Mouse (Mus musculus): ENCODE measurements around the gene Scaper. TPM values are rescaled to one million over a fixed set of nuclear protein-coding genes. Genes with fewer than 3 reads are reported as not detected.

The Scaper gene
- total RNA-seq, 2 experiments from 2014 or later: 41.5 to 42.3 TPM

DNA sequence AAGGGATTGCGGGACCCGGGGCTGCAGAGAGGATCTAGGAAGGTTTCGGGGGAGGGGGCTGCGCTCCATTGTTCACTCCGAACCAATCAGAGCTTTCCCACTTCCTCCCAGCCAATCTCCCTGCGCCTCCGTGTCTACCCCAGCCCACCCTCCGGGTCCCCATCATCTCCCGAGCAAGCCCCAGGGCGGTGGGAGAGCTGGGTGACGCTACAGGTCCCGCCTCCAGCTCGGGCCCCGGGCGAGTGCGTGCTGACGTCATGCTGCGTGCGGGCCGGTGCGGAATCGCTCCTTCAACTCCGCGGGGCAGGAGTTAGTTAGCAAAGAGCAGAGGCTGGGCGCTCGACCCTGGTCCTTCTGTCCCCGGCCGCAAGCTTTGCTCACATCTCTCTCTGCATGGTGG lies 397.0 kb downstream of the Scaper start:
- DNase-seq (ENCODE audit: low spot score in 2 of 2): peak; percentile 58 to 73

DNA sequence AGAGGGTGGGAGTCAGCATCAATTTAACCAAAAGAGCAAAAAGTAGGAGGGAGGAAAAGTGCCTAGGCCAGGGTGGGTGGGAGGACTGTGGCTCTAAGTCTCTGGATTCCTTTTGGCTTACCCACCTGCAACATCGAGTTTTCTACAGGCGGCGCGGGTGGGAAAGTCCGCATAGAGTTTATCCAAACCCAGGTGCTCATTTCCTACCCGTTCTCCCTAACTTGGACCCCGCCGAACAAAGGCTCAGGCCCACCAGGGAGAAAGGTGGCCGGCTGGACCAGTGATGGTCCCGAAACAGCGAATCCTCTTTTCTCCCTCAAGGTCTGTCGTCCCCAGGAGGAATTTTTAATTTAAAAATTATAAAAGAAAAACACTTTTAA lies 397.5 kb downstream of the Scaper start:
- DNase-seq (ENCODE audit: low spot score in 2 of 2): peak in 1 of 2 experiments; percentile 22

DNA sequence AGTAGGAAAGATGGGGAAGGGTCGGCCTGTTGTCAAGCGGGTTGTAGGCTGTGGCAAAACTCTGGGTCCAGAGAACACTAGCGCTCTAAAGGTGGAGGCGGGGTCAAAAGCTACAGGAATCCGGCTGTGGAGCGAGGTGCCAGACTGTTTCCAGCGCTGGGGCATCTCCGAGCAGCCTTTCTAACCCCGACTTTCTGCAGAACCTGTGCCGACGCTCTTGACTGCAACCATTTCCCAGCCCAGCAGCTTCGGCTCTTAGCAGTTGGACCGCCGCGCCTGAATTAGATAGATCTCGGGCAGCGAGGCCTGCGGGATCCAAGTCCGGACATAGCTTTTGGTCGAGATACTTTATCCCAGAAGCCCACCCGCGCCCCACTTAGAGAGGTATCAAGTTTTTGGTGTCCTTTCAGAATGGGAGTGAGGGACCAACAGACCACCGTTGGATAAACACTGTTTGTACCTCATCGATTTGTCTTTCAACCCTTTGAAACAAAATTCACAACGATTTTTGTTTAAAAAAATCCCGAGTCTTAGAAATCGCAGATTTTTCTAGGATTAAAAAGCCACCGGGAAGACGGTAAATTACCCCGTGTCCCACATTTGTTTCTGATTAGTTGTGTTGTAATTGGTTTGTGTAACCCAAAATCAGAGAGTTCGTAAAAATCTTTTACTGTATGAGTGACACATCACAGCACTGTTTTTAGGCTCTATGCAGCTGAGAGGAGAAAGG lies 398.1 kb downstream of the Scaper start:
- DNase-seq (ENCODE audit: low spot score in 2 of 2): peak; percentile 14 to 20

DNA sequence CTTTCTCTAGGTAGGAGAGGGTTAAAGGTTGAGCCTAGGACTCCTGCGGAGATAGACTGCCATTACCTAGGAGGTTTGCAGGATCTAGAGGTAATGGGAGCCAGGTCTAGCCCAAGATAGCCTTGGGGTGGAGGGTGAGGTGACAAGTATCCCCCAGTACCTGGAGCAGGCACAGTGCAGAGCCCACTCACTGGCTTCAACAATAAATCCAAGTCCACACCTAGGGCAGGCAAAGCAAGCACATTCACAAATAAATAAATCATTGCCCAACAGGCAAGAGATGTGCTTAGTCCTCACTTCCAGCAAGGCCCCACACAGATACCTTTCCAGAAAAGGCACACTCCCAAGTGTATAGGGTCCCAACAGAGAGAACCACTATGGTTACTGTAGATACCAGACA lies 398.9 kb downstream of the Scaper start:
- no peak for DNase-seq (ENCODE audit: low spot score in 2 of 2)

DNA sequence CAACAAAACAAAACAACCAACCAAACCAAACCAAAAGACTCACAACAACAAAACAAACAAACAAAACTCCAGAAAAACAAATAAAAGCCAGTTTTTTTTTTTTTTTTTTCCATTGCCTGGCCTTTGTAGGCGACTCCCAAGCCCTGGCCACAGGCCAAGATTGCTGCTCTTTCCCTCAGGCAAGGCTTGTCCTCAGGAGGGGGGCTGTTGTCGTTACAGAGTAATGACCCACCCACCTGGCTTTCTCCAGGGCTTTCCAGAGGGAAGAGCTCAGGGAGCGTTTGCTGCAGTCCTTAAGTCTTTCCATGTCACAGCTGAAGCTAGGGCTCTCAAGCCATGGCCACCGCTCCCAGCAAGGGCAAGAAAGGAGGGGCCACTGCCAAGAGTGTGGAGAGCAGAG lies 399.5 kb downstream of the Scaper start, which contains the start of gene Isl2:
Gene Isl2 (plus strand): TSS at position 296 of the 400 bp plus-strand sequence.
- DNase-seq (ENCODE audit: low spot score in 2 of 2): no peak

DNA sequence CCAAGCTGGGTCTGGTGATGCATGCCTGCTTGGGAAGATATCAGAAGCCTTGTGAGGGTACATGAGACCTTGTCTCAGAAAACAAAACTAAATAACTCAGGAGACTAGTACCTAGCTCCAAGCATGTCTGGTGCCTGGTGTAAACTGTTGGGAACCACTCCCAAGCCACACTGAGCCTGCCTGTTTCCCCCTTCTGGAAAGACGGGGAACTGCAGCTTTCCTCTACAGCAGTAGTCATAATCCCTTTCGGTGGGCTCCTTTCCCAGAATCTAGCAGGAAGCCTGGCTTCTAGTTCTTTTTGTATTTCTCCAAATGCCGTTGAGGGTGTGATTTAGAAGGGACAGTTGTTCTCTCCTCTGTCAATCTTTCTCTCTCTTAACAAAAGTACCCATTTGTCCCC lies 402.0 kb downstream of the Scaper start:
- DNase-seq (ENCODE audit: low spot score in 2 of 2): peak; percentile 78 to 81

DNA sequence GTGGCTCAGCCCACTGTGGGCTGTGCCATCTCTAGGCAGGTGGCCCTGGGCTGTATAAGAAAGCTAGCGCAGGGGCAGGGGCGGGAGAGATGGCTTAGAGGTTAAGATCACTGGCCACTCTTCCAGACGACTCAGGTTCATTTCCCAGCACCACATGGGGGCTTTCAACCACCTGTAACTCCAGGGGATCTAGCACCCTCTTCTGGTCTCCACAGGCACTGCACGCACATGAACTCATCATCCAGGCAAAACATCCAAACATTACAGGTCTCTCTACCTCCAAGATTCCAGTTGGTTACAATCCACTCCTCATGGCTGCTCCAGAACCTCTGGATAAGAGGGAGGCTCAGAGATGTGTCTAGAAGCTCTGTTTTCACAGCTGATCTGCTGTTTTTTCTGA lies 412.2 kb downstream of the Scaper start:
- DNase-seq (ENCODE audit: low spot score in 2 of 2): no peak

DNA sequence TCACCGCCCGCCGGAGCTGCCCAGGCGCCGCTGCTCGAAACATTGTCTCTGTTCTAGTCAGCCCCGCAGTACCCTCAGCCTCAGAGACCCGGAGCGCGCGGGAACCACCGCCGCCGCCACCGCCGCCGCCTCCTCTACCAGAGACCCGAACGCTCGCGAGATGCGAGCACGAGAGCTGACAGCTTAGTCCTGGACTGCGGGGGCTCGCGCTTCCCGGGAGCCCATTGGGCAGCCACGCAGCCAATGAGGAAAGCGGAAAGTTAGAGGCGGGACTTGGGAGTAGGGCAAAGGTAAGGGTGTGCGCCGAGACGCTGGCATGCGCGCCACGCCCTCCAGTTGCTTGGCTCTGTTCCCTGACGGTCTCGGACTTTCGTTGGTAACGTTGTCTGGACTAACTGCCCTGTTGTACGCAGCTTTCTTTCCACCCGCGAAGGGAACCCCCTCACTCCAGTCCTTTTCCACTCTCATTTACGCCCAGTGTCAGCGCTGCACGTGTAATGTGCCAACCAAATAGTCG lies 425.8 kb downstream of the Scaper start, which contains the start of gene Etfa:
Gene Etfa (minus strand): TSS at position 217 of the 517 bp plus-strand sequence.
- DNase-seq (ENCODE audit: low spot score in 2 of 2): peak; percentile 87 to 92

DNA sequence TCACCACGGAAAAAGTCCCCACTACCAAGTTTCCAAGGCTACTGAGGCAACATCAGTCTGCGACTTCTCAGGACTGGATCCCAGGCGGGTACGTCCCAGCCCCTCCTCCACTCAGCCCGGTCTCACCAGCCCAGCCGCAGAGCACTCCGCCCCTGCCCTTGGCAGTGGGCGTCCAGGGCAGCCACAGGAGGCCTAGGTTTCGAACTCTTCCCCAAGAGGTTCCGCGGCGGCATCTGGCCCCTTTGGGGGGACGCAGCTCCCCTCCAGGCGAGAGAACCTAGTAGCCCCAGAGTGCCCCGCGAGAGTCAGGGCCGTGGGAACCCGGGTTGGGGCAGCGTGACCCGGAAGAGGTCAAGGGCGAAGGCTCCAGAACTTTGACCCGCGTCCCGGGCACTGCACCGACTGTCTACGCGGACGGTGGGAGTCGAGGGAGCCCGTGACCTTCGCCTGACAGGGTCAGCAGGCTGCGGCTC lies 426.4 kb downstream of the Scaper start:
- DNase-seq (ENCODE audit: low spot score in 2 of 2): peak in 1 of 2 experiments; percentile 57

DNA sequence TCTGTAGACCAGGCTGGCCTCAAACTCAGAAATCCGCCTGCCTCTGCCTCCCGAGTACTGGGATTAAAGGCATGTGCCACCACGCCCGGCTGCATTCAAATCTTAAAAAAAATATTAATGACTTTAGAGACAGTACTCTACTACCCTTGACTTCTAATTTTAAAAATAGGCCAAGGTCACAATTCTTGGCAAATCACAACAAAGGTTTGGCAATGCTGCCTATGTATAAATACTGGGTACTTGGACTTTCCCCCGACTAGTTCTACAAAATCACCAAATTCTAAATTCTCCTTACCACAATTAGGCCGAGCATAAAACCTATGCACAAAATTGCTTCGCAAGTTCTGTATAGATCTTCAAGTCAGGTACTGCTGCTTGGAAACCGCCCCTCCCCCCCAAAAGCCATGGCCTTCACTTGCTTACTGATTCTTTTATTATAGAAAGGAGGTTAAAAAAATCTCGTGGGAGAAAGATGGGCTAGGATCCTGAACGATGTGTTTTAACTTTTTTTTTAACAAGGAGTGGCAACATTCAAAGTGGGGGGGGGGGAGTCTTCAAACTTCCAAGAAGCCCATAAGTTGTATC lies 427.2 kb downstream of the Scaper start:
- DNase-seq (ENCODE audit: low spot score in 2 of 2): no peak

DNA sequence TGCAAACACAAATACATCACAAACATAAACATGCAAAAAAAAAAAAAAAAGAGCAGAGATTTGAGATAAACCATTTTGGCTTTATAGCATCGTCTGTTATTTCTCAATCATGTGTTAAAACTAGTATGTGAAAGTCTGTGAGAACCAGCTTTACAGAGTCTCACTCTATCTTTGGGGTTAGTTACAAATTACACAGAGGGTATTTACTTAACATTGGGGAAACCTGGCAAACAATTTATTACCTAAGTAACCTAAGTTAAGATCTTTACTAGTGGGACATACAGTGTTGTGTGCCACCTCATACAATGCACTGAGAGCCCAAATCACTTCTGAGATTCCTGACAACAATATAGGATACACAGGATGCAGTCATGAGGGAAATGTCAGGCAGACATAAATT lies 428.2 kb downstream of the Scaper start:
- DNase-seq (ENCODE audit: low spot score in 2 of 2): no peak

DNA sequence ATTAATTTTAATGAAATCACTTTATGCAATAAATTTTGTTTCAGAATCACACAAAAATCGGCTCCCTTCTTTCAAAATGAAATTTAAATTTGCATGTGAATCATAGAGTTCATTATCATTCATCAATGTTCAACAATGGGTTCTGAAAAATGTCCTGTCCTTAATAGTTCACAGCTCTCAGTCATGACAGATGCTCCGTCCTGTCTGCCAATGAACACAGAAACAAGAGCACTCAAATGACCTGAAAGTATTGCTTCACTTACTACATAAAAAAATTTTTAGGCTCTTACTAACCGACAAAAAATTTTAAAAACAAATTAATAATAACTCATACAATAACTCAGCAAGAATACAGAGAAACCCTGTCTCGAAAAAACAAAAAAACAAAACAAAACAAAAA lies 429.2 kb downstream of the Scaper start:
- no peak for DNase-seq (ENCODE audit: low spot score in 2 of 2)

DNA sequence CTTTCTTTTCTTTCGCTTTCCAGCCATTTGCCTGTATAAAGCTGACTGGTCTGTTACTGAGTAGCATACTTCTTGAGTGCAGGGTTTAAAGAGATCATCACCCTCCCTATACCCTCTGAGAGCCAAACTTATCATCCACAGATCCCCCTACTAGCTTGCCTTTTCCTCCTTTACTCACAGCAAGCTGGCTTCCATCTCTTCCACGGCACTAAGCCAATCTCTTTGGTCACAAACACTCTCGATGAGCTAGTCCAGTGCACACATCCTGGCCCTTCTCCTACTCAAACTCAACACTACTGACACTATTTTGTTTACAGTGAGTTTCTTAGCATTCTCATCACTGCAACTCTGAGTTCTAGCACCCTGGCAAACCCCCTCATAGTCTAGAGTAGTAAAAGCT lies 430.0 kb downstream of the Scaper start:
- no peak for DNase-seq (ENCODE audit: low spot score in 2 of 2)

Other genes with a start within 250 kb of the Scaper start
- gene 4930563M21Rik, start 72.4 kb upstream of the Scaper start, total RNA-seq (2021): not detected
- 100 to 1,000 TPM; 121 to 125 TPM for gene Rcn2, start 103.7 kb upstream of the Scaper start, total RNA-seq (2021)
- 1 to 10 TPM; 2.1 to 2.9 TPM for gene Pstpip1, start 151.8 kb upstream of the Scaper start, total RNA-seq (2021)
- 100 to 1,000 TPM; 334 to 354 TPM for gene Tspan3, start 227.4 kb upstream of the Scaper start, total RNA-seq (2021)